In the genomic region with DNA sequence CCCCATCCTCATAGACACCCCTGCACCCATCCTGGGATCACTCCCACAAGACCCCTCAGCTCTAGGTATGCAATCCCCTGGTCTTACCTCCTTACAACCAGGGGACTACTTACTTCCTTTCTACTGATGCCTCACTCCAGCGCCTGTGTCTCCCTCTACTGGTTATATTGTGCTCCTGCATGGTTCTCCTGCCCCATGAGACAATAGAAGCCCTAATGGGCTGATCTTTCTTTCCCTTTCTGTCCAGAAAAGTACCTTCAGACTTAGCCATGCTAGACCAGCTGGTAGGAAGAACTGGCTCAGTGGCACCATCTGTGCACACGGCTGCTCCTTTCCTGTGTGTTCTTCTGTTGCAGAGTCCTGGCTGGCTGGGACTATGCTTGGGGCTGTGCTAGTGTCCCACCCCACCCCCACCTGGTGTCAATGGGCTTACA, we compare ENCODE assay signal across 9 mouse cellular contexts. TPM values are rescaled to one million over a fixed set of nuclear protein-coding genes. Genes with fewer than 3 reads are reported as not detected.
DNase-seq lines count a peak whose midpoint lies in the region; TF ChIP-seq lines count a peak whose summit lies in the region.
"Had no signal": no experiment of that assay in that cellular context is flagged by ENCODE, and none has a peak within 500 bp of the region (broad histone marks: within the 10 kb centered on the region; RNA-seq: fewer than 3 reads in every experiment).

No protein-coding gene starts in this region.

- WGBS in cerebellum, adult 2 months: 6% methylated on average over 2 of the region's 2 CpGs
- 20% methylated on average over 2 of the region's 2 CpGs for WGBS in embryonic facial prominence, embryonic 10.5 days

- peaks cover 5% of the 10 kb centered on the region; the same call in 1 of the 2 replicates for H3K9me3 ChIP-seq in embryonic facial prominence, embryonic 10.5 days
- H3K9me3 ChIP-seq: neural tube, embryonic 13.5 days had no signal

- no peaks in the 10 kb centered on the region for H3K36me3 ChIP-seq in embryonic facial prominence, embryonic 10.5 days (replicated peaks)
- H3K36me3 ChIP-seq: neural tube, embryonic 13.5 days had no signal

- no peak for DNase-seq in cerebellum, adult 2 months
- no peak for DNase-seq in cerebellum, adult 9-11 months
- DNase-seq in right cerebral cortex, adult 18-20 months: peak; percentile 55
- DNase-seq in right cerebral cortex, postnatal 4 days: no peak
- peak; percentile 45 for DNase-seq in embryonic facial prominence, embryonic 10.5 days (ENCODE audit: low spot score)
- peak; percentile 54 for DNase-seq in kidney, postnatal 10 days
- DNase-seq in mesoderm, embryonic 11.5 days (ENCODE audit: low read depth, low spot score): peak; percentile 65
- no peak for DNase-seq in gastrocnemius, postnatal 14 days

- no peak overlapping the region for H3K27ac ChIP-seq in cerebellum, adult 2 months (ENCODE audit: insufficient read depth, low read length)
- no peak overlapping the region for H3K27ac ChIP-seq in embryonic facial prominence, embryonic 10.5 days (replicated peaks)
- H3K27ac ChIP-seq: neural tube, embryonic 13.5 days had no signal

- TF ChIP-seq POLR2A in cerebellum, adult 2 months (IDR thresholded peaks at IDR 0.05; ENCODE audit: borderline replicate concordance, insufficient read depth, low read length): no peak

- H3K4me1 ChIP-seq in cerebellum, adult 2 months (ENCODE audit: control insufficient read depth, insufficient read depth, low read length): no peaks in the 10 kb centered on the region
- no peaks in the 10 kb centered on the region for H3K4me1 ChIP-seq in embryonic facial prominence, embryonic 10.5 days

- intact Hi-C loops in gastrocnemius, postnatal 14 days (cut with DNase I; ENCODE audit: low total_unique reads): no loop called here

- TF ChIP-seq CTCF in cerebellum, adult 2 months (IDR thresholded peaks at IDR 0.05; ENCODE audit: borderline replicate concordance, insufficient read depth, low read depth, low read length): peak; percentile 30; the same call in 1 of the 2 replicates

- H3K4me3 ChIP-seq in cerebellum, adult 2 months (replicated peaks; ENCODE audit: insufficient read depth, low read depth, low read length): no peak overlapping the region
- no peak overlapping the region for H3K4me3 ChIP-seq in embryonic facial prominence, embryonic 10.5 days
- H3K4me3 ChIP-seq: neural tube, embryonic 13.5 days had no signal

- H3K27me3 ChIP-seq in cerebellum, adult 2 months (ENCODE audit: control insufficient read depth, insufficient read depth, low read length): no peaks in the 10 kb centered on the region
- no peaks in the 10 kb centered on the region for H3K27me3 ChIP-seq in embryonic facial prominence, embryonic 10.5 days (replicated peaks; ENCODE audit: low read depth, poor library complexity, severe bottlenecking)
- H3K27me3 ChIP-seq: neural tube, embryonic 13.5 days had no signal

RNA-seq across cellular contexts. Expression of gene Fam83d, which starts 22.8 kb away (rescaled TPM):
- 2.5 and 3.0 TPM in 2 replicates for polyA plus RNA-seq in cerebellum, adult 2 months (2012; rRNA removed)
- polyA plus RNA-seq in embryonic facial prominence, embryonic 10.5 days (2016; fragmentation: Nextera tagmentation; extraction: Ambion mirVana): 48.7 and 51.5 TPM in 2 replicates
- total RNA-seq in gastrocnemius, postnatal 14 days (2021): 1 to 10 TPM; 2.5 to 3.7 TPM

RNA-seq across cellular contexts. Expression of gene Dhx35, which starts 49.5 kb away (rescaled TPM):
- 23.1 and 23.3 TPM in 2 replicates for polyA plus RNA-seq in cerebellum, adult 2 months (2012; rRNA removed)
- 16.4 and 18.2 TPM in 2 replicates for polyA plus RNA-seq in embryonic facial prominence, embryonic 10.5 days (2016; fragmentation: Nextera tagmentation; extraction: Ambion mirVana)
- 1 to 10 TPM; 7.2 to 7.8 TPM for total RNA-seq in gastrocnemius, postnatal 14 days (2021)

Comparison
In these comparisons a context has a peak if more than half of its experiments do, and no peak if none do; other contexts are left out.
1. DNase-seq: peak in right cerebral cortex, adult 18-20 months (single experiment), embryonic facial prominence, embryonic 10.5 days (single experiment), kidney, postnatal 10 days (single experiment) and mesoderm, embryonic 11.5 days (single experiment); none in cerebellum, adult 2 months (0 of 2), cerebellum, adult 9-11 months (single experiment), right cerebral cortex, postnatal 4 days (single experiment) and gastrocnemius, postnatal 14 days (single experiment).
2. RNA of gene Fam83d, which starts 22.8 kb away (polyA plus RNA-seq): 48.7 to 51.5 TPM in embryonic facial prominence, embryonic 10.5 days; 2.5 to 3.0 TPM in cerebellum, adult 2 months; every median in the first group is over 10 times any median in the second.